Mouse (Mus musculus): ENCODE results near the gene Gng3. TPM values are rescaled to one million over a fixed set of nuclear protein-coding genes. Genes with fewer than 3 reads are reported as not detected.

Gng3 gene
- not detected for polyA plus RNA-seq (2017; shearing (Covaris generic))

DNA sequence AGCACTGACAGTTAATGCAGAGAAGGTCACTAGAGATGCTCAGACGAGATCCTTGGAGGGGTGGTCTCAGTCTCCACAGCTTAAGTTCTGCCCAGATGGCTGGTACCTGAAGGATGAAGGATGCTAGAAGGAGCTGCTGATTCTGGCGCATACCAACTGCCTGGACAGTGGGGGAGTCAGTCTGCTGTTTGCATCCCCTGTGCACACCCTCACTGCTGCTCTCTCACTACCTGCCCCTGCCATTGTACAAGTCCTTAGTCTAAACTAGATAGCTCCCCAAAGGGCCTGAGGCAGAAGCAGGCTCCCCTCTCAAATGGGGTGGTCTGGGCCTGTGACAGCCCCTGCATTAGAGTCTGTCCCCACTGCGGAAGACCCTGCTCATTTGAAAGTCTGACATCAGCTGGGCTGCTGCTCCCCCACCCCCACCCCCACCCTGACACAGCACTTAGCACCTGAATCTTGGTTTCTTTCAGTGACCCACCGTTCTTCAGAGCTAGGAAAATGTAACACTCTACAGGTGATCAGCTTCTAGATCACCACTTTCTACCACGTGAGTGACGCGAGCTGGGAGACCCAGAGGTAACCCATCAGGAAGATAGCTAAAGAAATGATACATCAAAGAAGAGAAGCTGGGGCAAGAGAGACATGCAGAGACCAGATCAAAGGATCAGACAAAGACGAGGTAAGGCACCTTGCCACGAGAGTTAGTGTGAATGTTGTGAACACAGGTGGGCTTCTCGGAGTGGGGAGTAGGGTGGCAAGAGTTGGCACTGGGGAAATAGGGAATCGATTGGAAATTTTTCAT is at the start of gene Gng3:
Gng3 (minus strand) TSS at position 92 of the 805 bp plus-strand sequence.

DNA sequence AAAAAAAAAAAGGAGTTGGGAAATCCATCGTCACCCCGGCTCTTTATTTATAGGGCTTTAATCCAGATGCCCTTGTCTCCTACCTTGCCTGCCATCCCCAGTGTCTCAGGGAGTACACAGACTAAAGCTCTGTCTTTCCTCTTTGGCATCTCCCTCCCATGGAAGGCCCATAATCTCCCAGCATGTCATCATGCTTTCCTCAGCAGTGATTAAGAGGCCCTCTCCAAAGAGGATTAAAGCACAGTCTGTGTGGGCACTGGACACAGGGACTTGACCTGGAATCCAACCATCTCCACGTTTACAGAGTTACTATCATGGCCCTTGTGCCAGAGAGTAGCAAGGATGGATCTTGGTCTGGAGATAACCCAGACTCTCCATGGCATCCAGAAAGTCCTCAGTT is 44.6 kb upstream of the Gng3 start, which contains the start of the genes Lbhd1 and Gm49403:
Lbhd1 (plus strand) TSS at position 117 of the 400 bp plus-strand sequence.
Gm49403 (plus strand) TSS at position 315 of the 400 bp plus-strand sequence.

DNA sequence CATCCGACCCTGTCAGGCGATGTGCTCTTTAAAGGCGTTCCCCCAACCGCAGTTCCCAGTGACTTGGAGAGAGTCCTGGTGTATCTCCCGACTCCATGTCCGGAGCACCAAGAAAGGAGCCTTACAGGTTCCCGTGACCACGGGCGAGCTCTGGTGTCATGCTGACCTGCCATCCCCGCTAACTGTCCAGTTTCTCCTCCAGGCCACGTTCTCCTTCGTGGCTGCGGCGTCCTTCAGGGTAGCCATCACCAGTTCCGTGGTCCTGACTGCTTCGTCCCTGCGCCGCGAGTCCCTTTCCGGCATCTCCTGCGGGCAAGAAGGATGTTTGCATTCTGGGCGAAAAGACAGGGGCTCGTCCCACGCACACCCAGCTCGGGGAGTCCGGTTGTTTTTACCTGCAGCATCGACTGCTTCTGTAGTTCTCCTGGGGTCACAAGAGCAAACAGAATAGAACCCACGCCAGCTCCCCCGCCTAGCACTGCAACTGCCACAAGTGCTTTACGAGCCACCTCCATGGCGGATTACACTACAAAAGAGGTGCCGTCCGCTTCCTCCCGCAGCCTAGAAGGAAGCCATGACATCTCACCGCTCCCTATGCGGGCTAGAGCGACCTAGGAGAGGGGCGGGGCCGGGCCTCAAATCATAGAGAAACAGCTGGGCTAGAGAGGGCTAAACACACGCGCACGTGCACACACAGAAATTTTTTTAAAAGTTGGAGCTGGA is 41.5 kb upstream of the Gng3 start, which contains the start of gene Uqcc3:
Uqcc3 (minus strand) TSS at position 613 of the 723 bp plus-strand sequence.

DNA sequence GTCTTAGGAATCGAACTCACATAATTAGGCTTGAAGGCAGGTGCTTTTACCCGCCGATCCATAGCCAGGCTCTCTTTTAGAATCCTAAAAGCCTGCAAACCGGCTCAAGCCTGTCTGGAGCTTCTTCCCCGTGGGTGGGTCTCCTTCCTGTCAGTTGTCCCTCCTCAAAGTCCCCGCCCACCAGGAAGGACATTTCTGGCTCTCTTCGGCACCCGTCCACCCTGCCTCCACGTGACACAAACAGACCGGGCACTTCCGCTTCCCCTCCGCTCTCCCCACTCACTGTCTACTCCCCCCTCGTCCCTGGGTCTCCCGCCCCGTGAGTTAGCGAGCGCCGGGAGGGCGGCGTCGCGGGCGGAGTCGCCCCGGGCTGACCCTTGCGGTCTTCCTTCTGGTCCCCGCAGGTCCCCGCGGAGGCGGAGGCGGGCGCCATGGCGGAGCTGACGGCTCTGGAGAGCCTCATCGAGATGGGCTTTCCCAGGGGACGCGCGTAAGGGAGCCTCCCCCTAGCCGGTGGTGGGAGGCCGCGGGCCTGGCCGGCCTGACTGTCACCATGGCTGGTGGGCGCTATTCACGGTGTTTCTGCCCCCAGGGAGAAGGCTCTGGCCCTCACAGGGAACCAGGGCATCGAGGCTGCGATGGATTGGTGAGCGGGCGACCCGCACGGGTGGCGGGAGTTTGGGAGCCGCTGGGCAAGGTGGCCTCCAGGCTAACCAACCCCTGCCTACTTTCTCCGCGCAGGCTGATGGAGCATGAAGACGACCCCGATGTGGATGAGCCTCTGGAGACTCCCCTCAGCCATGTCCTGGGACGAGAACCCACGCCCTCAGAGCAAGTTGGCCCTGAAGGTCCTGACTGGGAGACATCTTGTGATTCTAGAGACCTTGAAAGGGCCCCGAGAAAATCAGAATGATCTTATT is 32.5 kb upstream of the Gng3 start, which contains the start of gene Ubxn1:
Ubxn1 (plus strand) TSS at position 230 of the 920 bp plus-strand sequence.

DNA sequence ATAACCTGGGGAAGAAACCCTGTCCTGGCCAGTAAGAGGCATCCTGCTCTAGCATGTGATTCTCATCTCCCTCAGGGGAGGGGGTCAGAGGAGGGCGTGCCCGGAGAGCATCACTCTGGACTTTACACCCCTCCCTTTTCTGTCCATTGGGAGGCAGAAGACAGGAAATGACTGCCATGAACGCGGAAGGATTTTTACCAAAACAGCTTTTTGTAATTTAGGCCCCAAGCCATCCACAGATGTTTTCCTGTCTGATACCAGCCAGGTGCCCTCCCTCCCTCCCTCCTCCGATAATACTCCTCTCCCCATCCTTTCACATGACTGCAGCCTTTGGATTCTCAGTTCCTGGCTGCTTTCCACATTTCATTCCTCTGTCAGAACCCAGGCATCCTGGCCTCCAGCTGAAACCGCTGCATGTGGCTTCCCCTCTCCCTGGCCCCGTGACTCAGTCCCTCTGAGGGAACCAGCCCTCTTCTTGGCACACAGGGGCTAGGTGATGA is 11.5 kb upstream of the Gng3 start, which contains the start of gene Lrrn4cl:
Lrrn4cl (plus strand) TSS at position 367 of the 500 bp plus-strand sequence.

DNA sequence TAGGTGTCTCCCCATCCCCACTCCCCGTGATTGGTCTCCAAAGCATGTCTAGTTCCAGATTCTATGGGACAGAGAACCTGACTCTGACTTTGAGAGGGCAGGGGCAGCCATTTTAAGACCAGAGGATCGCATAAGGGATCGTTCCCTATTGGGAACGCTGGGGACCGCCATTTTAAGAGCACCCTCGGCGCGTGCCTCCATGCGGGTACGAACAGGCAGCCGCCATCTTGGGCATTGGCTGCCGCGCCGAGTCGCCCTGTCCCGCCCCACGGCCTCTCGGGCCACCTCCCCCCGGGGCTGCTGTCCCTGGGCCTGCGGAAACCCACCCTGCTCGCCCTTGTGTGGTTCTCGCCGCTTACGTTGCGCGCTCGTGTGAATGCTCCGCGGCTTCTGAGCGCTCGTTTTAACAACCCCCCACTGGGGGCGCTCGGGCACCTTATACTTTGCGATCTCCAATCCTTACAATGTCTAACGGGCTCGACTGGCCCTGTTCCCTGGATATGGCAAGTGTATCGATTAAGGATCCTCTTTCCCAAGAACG is 1.7 kb downstream of the Gng3 start, which contains the start of gene Bscl2:
Bscl2 (plus strand) TSS at position 217 of the 541 bp plus-strand sequence.

DNA sequence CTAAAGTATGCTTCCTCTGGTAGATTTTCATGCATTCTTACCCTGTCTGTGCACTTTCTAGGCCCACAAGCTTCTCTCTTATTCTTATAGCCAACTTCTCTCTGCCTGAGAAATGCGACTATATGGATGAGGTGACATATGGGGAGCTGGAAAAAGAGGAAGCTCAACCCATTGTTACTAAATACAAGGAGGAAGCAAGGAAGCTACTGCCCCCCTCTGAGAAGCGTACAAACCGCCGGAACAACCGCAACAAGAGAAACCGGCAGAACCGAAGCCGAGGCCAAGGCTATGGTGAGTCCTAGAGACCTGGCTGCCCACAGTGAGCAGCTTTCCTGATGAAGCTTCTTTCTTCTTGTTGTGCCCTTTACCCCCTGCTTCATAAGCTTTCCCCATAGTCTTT is 9.3 kb downstream of the Gng3 start, which contains the start of gene AC129217.1:
AC129217.1 (plus strand) TSS at position 114 of the 400 bp plus-strand sequence.

DNA sequence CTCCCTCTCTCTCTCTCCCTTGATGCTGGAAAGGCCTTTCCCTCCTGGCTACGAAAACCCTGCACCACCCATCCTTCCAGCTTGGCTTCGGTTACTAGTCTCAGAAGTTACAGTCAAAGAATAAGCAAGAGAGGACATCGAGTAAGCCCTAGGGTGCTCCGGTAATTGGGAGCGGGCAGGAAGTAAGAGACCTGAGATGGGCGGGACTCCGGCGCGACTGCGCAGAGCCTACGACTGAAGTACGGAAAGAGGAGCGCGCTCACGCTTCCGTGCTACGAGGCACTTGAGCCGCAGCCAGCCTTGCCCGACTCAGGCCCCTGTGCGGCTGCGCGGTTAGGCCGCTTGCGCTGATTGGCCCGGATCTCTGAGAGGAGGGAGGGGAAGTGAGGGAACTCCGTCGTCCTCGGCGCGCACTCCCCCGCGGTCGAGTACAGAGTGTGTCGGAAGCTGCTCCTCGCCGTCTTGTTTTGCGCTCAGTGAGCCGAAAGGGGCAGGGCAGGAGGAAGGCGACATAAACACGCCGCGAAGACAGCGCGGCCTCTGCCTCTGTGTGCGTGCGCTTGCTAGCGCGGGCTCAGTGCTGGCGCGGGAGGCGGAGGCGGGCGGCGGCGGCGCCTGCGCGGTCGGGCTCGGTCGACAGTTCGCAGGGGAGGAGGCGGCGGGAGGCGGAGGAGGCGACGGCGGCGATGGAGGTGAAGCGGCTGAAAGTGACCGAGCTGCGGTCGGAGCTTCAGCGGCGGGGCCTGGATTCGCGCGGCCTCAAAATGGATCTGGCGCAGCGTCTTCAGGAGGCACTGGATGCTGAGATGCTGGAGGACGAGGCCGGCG is 19.2 kb downstream of the Gng3 start, which contains the start of gene Hnrnpul2:
Hnrnpul2 (plus strand) TSS at position 415 of the 828 bp plus-strand sequence.

DNA sequence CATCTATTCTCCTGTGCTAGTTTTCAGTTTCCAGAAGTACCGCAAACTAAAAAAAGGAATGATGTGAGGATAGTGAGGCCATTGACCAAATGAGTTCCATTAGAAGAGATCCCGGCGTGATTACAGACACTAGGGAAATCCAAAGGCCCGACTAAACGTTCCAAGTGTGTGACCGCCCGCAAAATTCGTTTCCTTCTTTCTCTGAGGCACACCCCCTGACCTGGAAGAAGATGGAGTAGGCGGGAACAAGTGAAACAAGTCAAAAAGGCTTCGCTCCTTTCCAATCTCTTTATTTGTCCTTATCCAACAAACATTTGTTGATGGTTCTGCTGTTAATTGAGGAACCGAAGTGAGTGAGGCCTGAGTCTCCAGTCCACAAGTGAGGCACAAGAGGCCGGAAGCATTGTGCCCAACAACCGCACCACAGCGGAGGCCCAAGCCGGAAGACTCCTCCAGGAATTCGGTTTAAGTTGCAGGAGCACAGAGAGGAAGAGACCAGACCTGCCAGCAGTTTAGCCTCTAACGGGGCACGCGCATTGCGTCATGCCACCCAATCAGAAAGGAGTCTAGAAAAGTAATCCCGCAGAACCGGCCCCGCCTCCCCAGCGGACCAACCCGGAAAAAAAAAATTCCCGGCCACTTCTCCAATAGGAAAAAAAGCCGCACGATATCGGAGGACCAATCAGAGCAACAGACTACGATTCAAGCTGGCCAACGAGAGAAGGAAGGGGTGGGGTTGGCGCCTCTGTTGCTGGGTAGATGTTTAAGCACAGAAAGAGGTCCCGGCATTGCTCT is 20.0 kb downstream of the Gng3 start, which contains the start of gene Ttc9c:
Ttc9c (minus strand) TSS at position 533 of the 795 bp plus-strand sequence.

DNA sequence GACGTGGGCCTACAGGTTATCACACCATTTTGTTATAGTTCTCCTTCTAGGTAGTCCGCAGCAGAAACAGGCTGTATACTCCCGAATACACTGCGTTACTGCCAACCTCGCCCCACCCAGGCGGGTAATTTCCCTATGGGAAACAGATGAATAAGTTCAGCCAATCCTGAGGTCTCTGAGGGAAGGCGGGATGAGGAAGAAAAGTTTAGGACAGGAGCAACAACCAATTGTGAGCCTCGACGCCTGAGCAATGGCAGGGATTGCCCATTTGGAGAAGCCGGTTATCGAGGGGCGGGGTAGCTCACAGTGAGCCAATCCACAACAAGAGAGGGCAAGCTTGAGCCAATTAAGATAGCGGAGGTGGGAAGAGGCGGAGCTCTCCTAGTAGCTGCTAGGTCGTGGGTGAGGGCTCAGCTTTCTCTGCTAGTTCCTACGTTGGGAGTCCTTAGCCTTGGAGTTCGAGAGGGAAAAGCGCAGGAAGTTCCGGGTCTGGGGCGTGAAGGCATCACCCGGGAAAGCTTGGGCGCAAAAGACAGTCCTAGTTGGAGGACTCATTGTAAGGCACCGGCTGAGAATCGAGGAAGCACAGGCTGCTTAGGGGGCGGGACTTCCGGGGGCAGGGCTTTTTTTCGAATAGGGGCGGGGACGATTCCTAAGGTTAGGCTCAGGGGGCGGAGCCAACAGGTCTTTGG is 36.7 kb downstream of the Gng3 start, which contains the start of gene Zbtb3:
Zbtb3 (plus strand) TSS at position 426 of the 692 bp plus-strand sequence.

DNA sequence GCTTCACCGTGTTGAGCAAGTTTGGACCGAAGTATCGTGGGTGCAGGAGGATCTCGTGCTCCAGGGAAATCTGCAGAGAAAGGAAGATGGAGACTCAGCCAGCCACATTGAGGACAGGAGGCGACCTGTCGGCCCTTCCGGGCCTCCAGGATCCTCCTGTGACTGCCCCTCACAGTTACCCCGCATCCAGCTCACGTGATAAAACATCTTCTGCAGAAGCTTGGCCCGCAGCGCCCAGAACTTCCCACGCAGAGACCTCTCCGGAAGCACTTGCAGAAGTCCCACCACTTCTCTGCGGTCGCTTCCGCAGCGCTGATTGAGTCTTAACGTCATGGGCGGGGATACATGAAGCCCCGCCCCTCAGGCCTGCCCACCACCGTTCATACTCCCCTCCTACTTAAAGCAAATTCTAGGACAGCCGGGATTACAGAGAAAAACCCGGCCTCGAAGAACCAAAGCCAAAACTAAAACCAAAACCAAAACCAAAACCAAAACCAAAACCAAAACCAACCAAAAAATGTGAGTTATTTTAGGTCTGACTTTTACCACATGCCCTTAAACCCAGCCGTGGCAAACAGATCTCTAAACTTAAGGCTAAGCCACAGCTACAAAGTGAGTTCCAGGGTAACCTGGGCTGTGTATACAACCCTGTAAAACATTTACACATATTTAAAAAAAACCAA is 40.6 kb downstream of the Gng3 start, which contains the start of gene Polr2g:
Polr2g (minus strand) TSS at position 314 of the 683 bp plus-strand sequence.

Other genes starting within 250 kb of the Gng3 start
- gene Slc22a8, start 247.9 kb downstream of the Gng3 start, polyA plus RNA-seq (2017; shearing (Covaris generic)): 0.10 TPM
- gene Slc22a6, start 221.2 kb downstream of the Gng3 start, polyA plus RNA-seq (2017; shearing (Covaris generic)): not detected
- not detected for gene Chrm1, start 175.4 kb downstream of the Gng3 start, polyA plus RNA-seq (2017; shearing (Covaris generic))
- gene Slc3a2, start 115.8 kb downstream of the Gng3 start, polyA plus RNA-seq (2017; shearing (Covaris generic)): 240 TPM
- gene Wdr74, start 103.4 kb downstream of the Gng3 start, polyA plus RNA-seq (2017; shearing (Covaris generic)): 121 TPM
- gene 1700092M07Rik, start 98.5 kb downstream of the Gng3 start, polyA plus RNA-seq (2017; shearing (Covaris generic)): 0.87 TPM
- gene Stx5a, start 97.8 kb downstream of the Gng3 start, polyA plus RNA-seq (2017; shearing (Covaris generic)): 294 TPM
- 453 TPM for gene Nxf1, start 82.1 kb downstream of the Gng3 start, polyA plus RNA-seq (2017; shearing (Covaris generic))
- gene Tmem223, start 68.2 kb downstream of the Gng3 start, polyA plus RNA-seq (2017; shearing (Covaris generic)): 38.8 TPM
- 150 TPM for gene Tmem179b, start 64.7 kb downstream of the Gng3 start, polyA plus RNA-seq (2017; shearing (Covaris generic))
- gene Taf6l, start 52.8 kb downstream of the Gng3 start, polyA plus RNA-seq (2017; shearing (Covaris generic)): 9.4 TPM
- gene Polr2g, start 40.6 kb downstream of the Gng3 start, polyA plus RNA-seq (2017; shearing (Covaris generic)): 86.1 TPM
- 0.57 TPM for gene Zbtb3, start 36.6 kb downstream of the Gng3 start, polyA plus RNA-seq (2017; shearing (Covaris generic))
- 25.8 TPM for gene Ttc9c, start 19.9 kb downstream of the Gng3 start, polyA plus RNA-seq (2017; shearing (Covaris generic))
- 13.8 TPM for gene Hnrnpul2, start 19.2 kb downstream of the Gng3 start, polyA plus RNA-seq (2017; shearing (Covaris generic))
- gene AC129217.1, start 9.4 kb downstream of the Gng3 start, polyA plus RNA-seq (2017; shearing (Covaris generic)): not detected
- gene Bscl2, start 1.7 kb downstream of the Gng3 start, polyA plus RNA-seq (2017; shearing (Covaris generic)): 59.1 TPM
- not detected for gene Lrrn4cl, start 11.6 kb upstream of the Gng3 start, polyA plus RNA-seq (2017; shearing (Covaris generic))
- 149 TPM for gene Ubxn1, start 32.3 kb upstream of the Gng3 start, polyA plus RNA-seq (2017; shearing (Covaris generic))
- 44.5 TPM for gene Uqcc3, start 41.7 kb upstream of the Gng3 start, polyA plus RNA-seq (2017; shearing (Covaris generic))
- gene Lbhd1, start 44.5 kb upstream of the Gng3 start, polyA plus RNA-seq (2017; shearing (Covaris generic)): 34.3 TPM
- not detected for gene Gm49403, start 44.7 kb upstream of the Gng3 start, polyA plus RNA-seq (2017; shearing (Covaris generic))
- gene 1810009A15Rik, start 49.7 kb upstream of the Gng3 start, polyA plus RNA-seq (2017; shearing (Covaris generic)): 22.7 TPM
- not detected for gene Gm49416, start 49.7 kb upstream of the Gng3 start, polyA plus RNA-seq (2017; shearing (Covaris generic))
- gene Ints5, start 53.8 kb upstream of the Gng3 start, polyA plus RNA-seq (2017; shearing (Covaris generic)): 35.9 TPM
- 100 TPM for gene Ganab, start 58.9 kb upstream of the Gng3 start, polyA plus RNA-seq (2017; shearing (Covaris generic))
- gene B3gat3, start 81.2 kb upstream of the Gng3 start, polyA plus RNA-seq (2017; shearing (Covaris generic)): 32.9 TPM
- gene Rom1, start 90.2 kb upstream of the Gng3 start, polyA plus RNA-seq (2017; shearing (Covaris generic)): 2.0 TPM
- gene Eml3, start 90.4 kb upstream of the Gng3 start, polyA plus RNA-seq (2017; shearing (Covaris generic)): 57.6 TPM
- gene Mta2, start 102.7 kb upstream of the Gng3 start, polyA plus RNA-seq (2017; shearing (Covaris generic)): 257 TPM
- gene Tut1, start 114.7 kb upstream of the Gng3 start, polyA plus RNA-seq (2017; shearing (Covaris generic)): 47.6 TPM
- 375 TPM for gene Eef1g, start 127.8 kb upstream of the Gng3 start, polyA plus RNA-seq (2017; shearing (Covaris generic))
- 8.7 TPM for gene Ahnak, start 150.1 kb upstream of the Gng3 start, polyA plus RNA-seq (2017; shearing (Covaris generic))
- gene Scgb1a1, start 248.8 kb upstream of the Gng3 start, polyA plus RNA-seq (2017; shearing (Covaris generic)): not detected